Mouse (Mus musculus) heart, embryonic 11.5 days (tissue): ENCODE results near the gene Glis3. TPM values are rescaled to one million over a fixed set of nuclear protein-coding genes. Genes with fewer than 3 reads are reported as not detected.

Source experiments
- ATAC-seq: fragments of 200-750 bp; cut with Nextera tagmentation; replicated peaks from 2 replicates; pipeline ENCODE4 v1.8.0; 2017; ENCODE audit warnings: moderate library complexity; ENCODE audit not compliant: insufficient number of reproducible peaks, low FRiP score, low TSS enrichment
- H3K27ac ChIP-seq: fragments of 300-500 bp; sonication (generic); 2 replicates; pipeline ENCODE4 v1.5.1; 2014; ENCODE audit warnings: mild to moderate bottlenecking, low read depth, low read length
- H3K27me3 ChIP-seq: fragments of 300-500 bp; sonication (generic); 2 replicates; pipeline ENCODE4 v1.6.1; 2014; ENCODE audit warnings: mild to moderate bottlenecking, low read length, mixed read lengths; ENCODE audit not compliant: control insufficient read depth, insufficient read depth
- H3K36me3 ChIP-seq: fragments of 300-500 bp; sonication (generic); 2 replicates; pipeline ENCODE4 v1.6.1; 2014; ENCODE audit warnings: mild to moderate bottlenecking, low read length, moderate library complexity, mixed read lengths; ENCODE audit not compliant: control insufficient read depth, insufficient read depth
- H3K4me1 ChIP-seq: fragments of 300-500 bp; sonication (generic); 2 replicates; pipeline ENCODE4 v1.6.1; 2014; ENCODE audit warnings: low read length; ENCODE audit not compliant: control insufficient read depth, insufficient read depth
- H3K4me2 ChIP-seq: fragments of 300-500 bp; sonication (generic); 2 replicates; pipeline ENCODE4 v1.6.1; 2014; ENCODE audit warnings: mild to moderate bottlenecking, moderate library complexity
- H3K4me3 ChIP-seq: fragments of 300-500 bp; sonication (generic); 2 replicates; pipeline ENCODE4 v1.5.1; 2014; ENCODE audit warnings: low read depth, low read length
- H3K9ac ChIP-seq: fragments of 300-500 bp; sonication (generic); 2 replicates; pipeline ENCODE4 v1.6.1; 2014; ENCODE audit warnings: mild to moderate bottlenecking, low read depth, low read length, moderate library complexity
- H3K9me3 ChIP-seq: fragments of 300-500 bp; sonication (generic); replicated peaks from 2 replicates; pipeline ENCODE4 v1.6.1; 2016; ENCODE audit warnings: low read length; ENCODE audit not compliant: control insufficient read depth
- WGBS: fragments of 180-500 bp; shearing (Covaris S2); extraction: QIAGEN DNeasy Blood & Tissue Kit; methylation state at CpG from one replicate; pipeline ENCODE4 v1.1.7; 2014; ENCODE audit not compliant: insufficient replicate concordance; 5-methylcytosine and 5-hydroxymethylcytosine counted together
- polyA plus RNA-seq: library from polyadenylated mRNA; unstranded; fragments of >200 nt; fragmentation: Nextera tagmentation; extraction: Ambion mirVana; gene quantifications from 2 replicates; pipeline ENCODE4 v1.2.1, GENCODE M21; 2014

The Glis3 gene
- polyA plus RNA-seq, 1 experiment from 2014 or later = 1.3 TPM

DNA sequence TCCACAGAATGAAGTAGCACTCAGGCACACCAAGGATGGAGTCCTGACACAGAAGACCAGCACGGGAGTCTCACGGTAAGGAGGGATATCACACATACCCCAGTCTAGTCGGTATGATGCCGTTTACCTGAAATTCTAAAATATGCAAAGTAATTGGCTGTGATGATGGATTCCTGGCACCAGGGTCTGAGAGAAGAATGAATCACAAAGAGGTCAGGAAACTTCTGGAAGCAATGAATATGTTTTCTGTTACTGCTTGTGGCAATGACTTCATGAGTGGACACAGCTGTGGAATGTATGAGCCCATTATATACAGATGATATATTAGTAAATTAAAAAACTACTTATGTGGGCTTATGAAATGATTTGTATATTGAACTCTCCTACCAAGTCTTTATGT lies 231.1 kb downstream of the Glis3 start:
- 85% methylated on average over 4 of the region's 4 CpGs for WGBS
- no peak overlapping the region for H3K27ac ChIP-seq
- H3K4me3 ChIP-seq = no peak overlapping the region
- no peak overlapping the region for H3K4me2 ChIP-seq
- H3K36me3 ChIP-seq = no peaks in the 10 kb centered on the region
- 0 out of 2 replicates have a peak, but pooled peaks cover 3% of the 10 kb centered on the region for H3K4me1 ChIP-seq
- no peaks in the 10 kb centered on the region for H3K9me3 ChIP-seq
- ATAC-seq = no peak
- no peaks in the 10 kb centered on the region for H3K27me3 ChIP-seq
- no peak overlapping the region for H3K9ac ChIP-seq

GRCm38 (mm10) chr19:28442161-28442560 lies 237.7 kb downstream of the Glis3 start:
- 83% methylated on average over 4 of the region's 4 CpGs for WGBS
- H3K9ac ChIP-seq = no peak overlapping the region

DNA sequence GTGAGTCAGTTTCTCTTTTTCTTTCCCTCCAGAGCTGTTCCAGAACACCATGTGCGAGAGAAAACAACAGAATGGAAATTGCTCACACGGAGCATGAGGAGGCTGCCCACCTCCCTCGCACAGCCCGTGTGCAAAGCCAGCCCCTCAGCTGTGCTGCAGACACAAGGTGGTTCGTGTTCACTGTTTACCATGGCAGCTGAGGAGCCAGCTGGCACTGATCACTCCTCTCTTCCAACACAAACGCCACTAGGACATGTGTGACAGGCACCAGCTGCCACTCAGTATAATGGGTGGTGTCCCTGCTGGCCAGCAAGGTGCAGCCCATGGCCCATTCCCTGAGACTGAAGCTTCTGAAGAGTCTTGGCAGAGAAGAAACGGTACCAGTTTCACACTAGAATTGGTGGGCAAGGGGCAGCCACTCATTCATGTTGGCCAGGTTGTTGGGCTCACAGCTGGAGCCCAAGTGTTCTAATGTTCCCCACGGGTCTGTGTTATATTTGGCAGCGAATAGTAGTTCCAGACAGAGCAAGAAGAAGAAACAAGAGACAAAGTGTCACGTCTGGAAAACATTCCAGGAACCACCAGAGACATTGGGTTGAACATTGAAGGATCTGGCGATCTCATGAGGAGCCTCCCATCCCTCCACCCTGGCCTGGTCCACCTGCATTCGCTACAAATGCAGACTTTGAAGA lies 243.3 kb downstream of the Glis3 start:
- no peak overlapping the region for H3K27ac ChIP-seq
- H3K4me2 ChIP-seq = no peak overlapping the region
- H3K9ac ChIP-seq = no peak overlapping the region
- no peak overlapping the region for H3K4me3 ChIP-seq
- 65% methylated on average over 12 of the region's 12 CpGs for WGBS
- H3K9me3 ChIP-seq = no peaks in the 10 kb centered on the region
- ATAC-seq = no peak
- no peaks in the 10 kb centered on the region for H3K36me3 ChIP-seq
- H3K27me3 ChIP-seq = no peaks in the 10 kb centered on the region
- no peaks in the 10 kb centered on the region for H3K4me1 ChIP-seq

More at GRCm38 (mm10) chr19:28442161-28442560, 237.7 kb downstream of the Glis3 start:
- H3K4me1 ChIP-seq = no peaks in the 10 kb centered on the region
- H3K36me3 ChIP-seq = no peaks in the 10 kb centered on the region
- H3K4me2 ChIP-seq = no peak overlapping the region
- no peak overlapping the region for H3K27ac ChIP-seq
- H3K27me3 ChIP-seq = no peaks in the 10 kb centered on the region
- H3K9me3 ChIP-seq = no peaks in the 10 kb centered on the region
- no peak overlapping the region for H3K4me3 ChIP-seq
- no peak for ATAC-seq

- Histone ChIP-seq H3K4me1 (peaks cover 7% of the 10 kb centered on the region; the same call in 1 of the 2 replicates), H3K9ac (no peak overlapping the region), H3K27me3 (no peaks in the 10 kb centered on the region), H3K36me3 (no peaks in the 10 kb centered on the region), H3K4me2 (no peak overlapping the region), H3K9me3 (no peaks in the 10 kb centered on the region), H3K4me3 (no peak overlapping the region), H3K27ac (no peak overlapping the region)
- 61% methylated on average over 6 of the region's 6 CpGs for WGBS
- ATAC-seq = no peak
Observed at GRCm38 (mm10) chr19:28428220-28428816, 251.6 kb downstream of the Glis3 start.

DNA sequence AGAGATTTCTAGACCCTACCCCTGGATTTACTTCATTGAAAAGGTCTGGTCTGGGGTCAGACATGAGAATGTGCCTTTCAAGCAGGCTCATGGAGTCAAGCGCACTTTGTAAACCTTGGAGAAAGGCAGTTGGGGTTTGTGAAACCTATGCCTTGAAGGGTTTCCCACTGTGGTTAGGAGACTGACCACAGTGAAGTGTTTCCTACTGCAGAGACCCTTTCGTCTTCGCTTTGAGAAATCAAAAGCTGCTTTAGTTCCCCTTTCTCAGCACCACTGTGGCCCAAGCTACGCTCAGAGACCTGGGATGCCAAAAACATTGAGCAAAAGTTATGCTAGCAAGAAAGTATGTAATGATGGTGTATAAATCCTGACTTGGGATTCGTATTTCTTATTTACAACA lies 255.7 kb downstream of the Glis3 start:
- no peak overlapping the region for H3K4me3 ChIP-seq
- no peak for ATAC-seq
- H3K4me1 ChIP-seq = no peaks in the 10 kb centered on the region
- no peaks in the 10 kb centered on the region for H3K36me3 ChIP-seq
- H3K4me2 ChIP-seq = no peak overlapping the region
- H3K27ac ChIP-seq = no peak overlapping the region
- no peak overlapping the region for H3K9ac ChIP-seq
- 80% methylated on average over 5 of the region's 5 CpGs for WGBS
- H3K9me3 ChIP-seq = no peaks in the 10 kb centered on the region
- H3K27me3 ChIP-seq = no peaks in the 10 kb centered on the region

- Histone ChIP-seq H3K9ac (no peak overlapping the region), H3K27ac (no peak overlapping the region), H3K9me3 (no peaks in the 10 kb centered on the region), H3K36me3 (no peaks in the 10 kb centered on the region), H3K27me3 (no peaks in the 10 kb centered on the region), H3K4me3 (no peak overlapping the region), H3K4me2 (no peak overlapping the region), H3K4me1 (no peaks in the 10 kb centered on the region)
- WGBS = 48% methylated on average over 9 of the region's 9 CpGs
- no peak for ATAC-seq
Observed at GRCm38 (mm10) chr19:28422939-28423338, 256.9 kb downstream of the Glis3 start.

- H3K4me1 ChIP-seq = no peaks in the 10 kb centered on the region
- no peak overlapping the region for H3K9ac ChIP-seq
- no peak overlapping the region for H3K4me2 ChIP-seq
- ATAC-seq = no peak
- WGBS = 79% methylated on average over 5 of the region's 5 CpGs
- H3K27ac ChIP-seq = no peak overlapping the region
- H3K9me3 ChIP-seq = no peaks in the 10 kb centered on the region
- H3K27me3 ChIP-seq = no peaks in the 10 kb centered on the region
- H3K36me3 ChIP-seq = no peaks in the 10 kb centered on the region
- no peak overlapping the region for H3K4me3 ChIP-seq
Observed at GRCm38 (mm10) chr19:28416069-28416468, 263.8 kb downstream of the Glis3 start.

- Histone ChIP-seq H3K36me3 (no peaks in the 10 kb centered on the region), H3K9ac (no peak overlapping the region), H3K4me3 (no peak overlapping the region), H3K27ac (no peak overlapping the region), H3K4me2 (no peak overlapping the region), H3K4me1 (no peaks in the 10 kb centered on the region), H3K27me3 (no peaks in the 10 kb centered on the region), H3K9me3 (no peaks in the 10 kb centered on the region)
- no peak for ATAC-seq
- 49% methylated on average over 3 of the region's 3 CpGs for WGBS
Observed at GRCm38 (mm10) chr19:28408787-28409186, 271.1 kb downstream of the Glis3 start.

GRCm38 (mm10) chr19:28402956-28403355 lies 276.9 kb downstream of the Glis3 start:
- WGBS = 58% methylated on average over 6 of the region's 6 CpGs

More at GRCm38 (mm10) chr19:28402956-28403355, 276.9 kb downstream of the Glis3 start:
- Histone ChIP-seq H3K27me3 (no peaks in the 10 kb centered on the region), H3K9me3 (no peaks in the 10 kb centered on the region), H3K4me3 (no peak overlapping the region), H3K27ac (no peak overlapping the region), H3K4me2 (no peak overlapping the region), H3K36me3 (no peaks in the 10 kb centered on the region), H3K4me1 (no peaks in the 10 kb centered on the region), H3K9ac (no peak overlapping the region)
- no peak for ATAC-seq
